Mouse (Mus musculus): ENCODE data around the gene Dexi. TPM values are rescaled to one million over a fixed set of nuclear protein-coding genes. Genes with fewer than 3 reads are reported as not detected.
A peak's percentile ranks its signal among the peaks of the same experiment; 100 is the strongest.

Gene Dexi
- total RNA-seq (2014; rRNA removed), result 8.9 and 12.3 TPM in 2 replicates
- polyA plus RNA-seq (2012; rRNA removed), result 70.0 and 99.8 TPM in 2 replicates

GRCm38 (mm10) chr16:10542698-10543365 is at the start of gene Dexi:
TSS of gene Dexi (minus strand) at chr16:10543054.
- H3K27ac ChIP-seq (replicated peaks; ENCODE audit: insufficient read depth, low read depth, low read length), result peak within 1 kb of the TSS; percentile 75
- 2% methylated on average over 59 of the region's 61 CpGs for WGBS

GRCm38 (mm10) chr16:10586546-10586945 is 43.7 kb upstream of the Dexi start:
- TF ChIP-seq CTCF (IDR thresholded peaks at IDR 0.05; ENCODE audit: low read depth, low read length) (no peak), POLR2A (IDR thresholded peaks at IDR 0.05; ENCODE audit: extremely low read depth, insufficient read depth, low read length) (no peak)
- no peak for DNase-seq (ENCODE audit: extremely low read depth, low read depth, low spot score)
- Histone ChIP-seq H3K36me3 (ENCODE audit: control insufficient read depth, insufficient read depth, low read length) (peaks cover 34% of the 10 kb centered on the region), H3K79me2 (ENCODE audit: control insufficient read depth, insufficient read depth, low read length) (no peaks in the 10 kb centered on the region), H3K27ac (replicated peaks; ENCODE audit: insufficient read depth, low read depth, low read length) (no peak overlapping the region), H3K27me3 (ENCODE audit: control insufficient read depth, insufficient read depth, low read length) (no peaks in the 10 kb centered on the region), H3K9ac (ENCODE audit: low read depth, low read length) (no peak overlapping the region), H3K4me3 (ENCODE audit: insufficient read depth, low read depth, low read length) (no peak overlapping the region), H3K4me1 (ENCODE audit: control insufficient read depth, insufficient read depth, low read length) (no peaks in the 10 kb centered on the region)
- WGBS, result 88% methylated on average over 3 of the region's 3 CpGs

More at GRCm38 (mm10) chr16:10542698-10543365, at the start of gene Dexi:
- TF ChIP-seq CTCF (IDR thresholded peaks at IDR 0.05; ENCODE audit: low read depth, low read length), result 0 out of 2 replicates have a peak, but pooled peaks have one; percentile 4
- TF ChIP-seq POLR2A (IDR thresholded peaks at IDR 0.05; ENCODE audit: extremely low read depth, insufficient read depth, low read length), result peak; percentile 96
- Histone ChIP-seq H3K4me3 (ENCODE audit: insufficient read depth, low read depth, low read length) (peak within 1 kb of the TSS; percentile 77), H3K79me2 (ENCODE audit: control insufficient read depth, insufficient read depth, low read length) (peaks cover 57% of the 10 kb centered on the region; the same call in 1 of the 2 replicates), H3K36me3 (ENCODE audit: control insufficient read depth, insufficient read depth, low read length) (no peaks in the 10 kb centered on the region), H3K27me3 (ENCODE audit: control insufficient read depth, insufficient read depth, low read length) (no peaks in the 10 kb centered on the region), H3K4me1 (ENCODE audit: control insufficient read depth, insufficient read depth, low read length) (peaks cover 32% of the 10 kb centered on the region), H3K9ac (ENCODE audit: low read depth, low read length) (peak within 1 kb of the TSS; percentile 86)
- peak; percentile 93 for DNase-seq (ENCODE audit: extremely low read depth, low read depth, low spot score)

- no peak overlapping the region for H3K9ac ChIP-seq (ENCODE audit: low read depth, low read length)
- H3K27ac ChIP-seq (replicated peaks; ENCODE audit: insufficient read depth, low read depth, low read length), result no peak overlapping the region
- WGBS, result 73% methylated on average over 1 of the region's 1 CpGs
- H3K4me3 ChIP-seq (ENCODE audit: insufficient read depth, low read depth, low read length), result no peak overlapping the region
- H3K27me3 ChIP-seq (ENCODE audit: control insufficient read depth, insufficient read depth, low read length), result no peaks in the 10 kb centered on the region
- H3K79me2 ChIP-seq (ENCODE audit: control insufficient read depth, insufficient read depth, low read length), result no peaks in the 10 kb centered on the region
- TF ChIP-seq POLR2A (IDR thresholded peaks at IDR 0.05; ENCODE audit: extremely low read depth, insufficient read depth, low read length) (no peak), CTCF (IDR thresholded peaks at IDR 0.05; ENCODE audit: low read depth, low read length) (no peak)
- no peak for DNase-seq (ENCODE audit: extremely low read depth, low read depth, low spot score)
- no peaks in the 10 kb centered on the region for H3K4me1 ChIP-seq (ENCODE audit: control insufficient read depth, insufficient read depth, low read length)
- H3K36me3 ChIP-seq (ENCODE audit: control insufficient read depth, insufficient read depth, low read length), result peaks cover 43% of the 10 kb centered on the region
Measured at GRCm38 (mm10) chr16:10585165-10585564, 42.3 kb upstream of the Dexi start.

GRCm38 (mm10) chr16:10581234-10581898 is 38.5 kb upstream of the Dexi start:
- WGBS, result 84% methylated on average over 2 of the region's 2 CpGs
- no peaks in the 10 kb centered on the region for H3K79me2 ChIP-seq (ENCODE audit: control insufficient read depth, insufficient read depth, low read length)
- H3K4me1 ChIP-seq (ENCODE audit: control insufficient read depth, insufficient read depth, low read length), result no peaks in the 10 kb centered on the region
- H3K36me3 ChIP-seq (ENCODE audit: control insufficient read depth, insufficient read depth, low read length), result peaks cover 44% of the 10 kb centered on the region
- H3K27ac ChIP-seq (replicated peaks; ENCODE audit: insufficient read depth, low read depth, low read length), result no peak overlapping the region
- DNase-seq (ENCODE audit: extremely low read depth, low read depth, low spot score), result no peak
- no peaks in the 10 kb centered on the region for H3K27me3 ChIP-seq (ENCODE audit: control insufficient read depth, insufficient read depth, low read length)
- no peak overlapping the region for H3K4me3 ChIP-seq (ENCODE audit: insufficient read depth, low read depth, low read length)
- TF ChIP-seq POLR2A (IDR thresholded peaks at IDR 0.05; ENCODE audit: extremely low read depth, insufficient read depth, low read length) (no peak), CTCF (IDR thresholded peaks at IDR 0.05; ENCODE audit: low read depth, low read length) (no peak)
- no peak overlapping the region for H3K9ac ChIP-seq (ENCODE audit: low read depth, low read length)

- Histone ChIP-seq H3K36me3 (ENCODE audit: control insufficient read depth, insufficient read depth, low read length) (peaks cover 45% of the 10 kb centered on the region), H3K4me3 (ENCODE audit: insufficient read depth, low read depth, low read length) (no peak overlapping the region), H3K27me3 (ENCODE audit: control insufficient read depth, insufficient read depth, low read length) (no peaks in the 10 kb centered on the region), H3K79me2 (ENCODE audit: control insufficient read depth, insufficient read depth, low read length) (no peaks in the 10 kb centered on the region), H3K9ac (ENCODE audit: low read depth, low read length) (no peak overlapping the region), H3K27ac (replicated peaks; ENCODE audit: insufficient read depth, low read depth, low read length) (no peak overlapping the region), H3K4me1 (ENCODE audit: control insufficient read depth, insufficient read depth, low read length) (peaks cover 8% of the 10 kb centered on the region)
- DNase-seq (ENCODE audit: extremely low read depth, low read depth, low spot score), result no peak
- whole genome bisulfite sequencing, result 60% methylated on average over 1 of the region's 1 CpGs
- TF ChIP-seq POLR2A (IDR thresholded peaks at IDR 0.05; ENCODE audit: extremely low read depth, insufficient read depth, low read length) (no peak), CTCF (IDR thresholded peaks at IDR 0.05; ENCODE audit: low read depth, low read length) (no peak)
Measured at GRCm38 (mm10) chr16:10578376-10578775, 35.5 kb upstream of the Dexi start.
